Mouse (Mus musculus) liver, adult 2 months (tissue): Measurements from ENCODE around the gene Mrpl1.

Source experiments
- CTCF ChIP-seq: fragments of 200-500 bp; IDR thresholded peaks from 2 replicates; pipeline ENCODE4 v1.5.1; 2011; ENCODE audit warnings: low read depth, low read length, control low read depth
- POLR2A ChIP-seq: fragments of 200-500 bp; IDR thresholded peaks from 2 replicates; pipeline ENCODE4 v1.6.1; 2011; ENCODE audit warnings: low read length, control low read depth; ENCODE audit not compliant: insufficient read depth; ENCODE audit errors: extremely low read depth

- TF ChIP-seq CTCF (no peak), POLR2A (no peak)
Observed at GRCm38 (mm10) chr5:96258210-96258609, 48.9 kb downstream of the Mrpl1 start.
